Mouse (Mus musculus): Measurements from ENCODE around the gene Srsf6.
"Not testable (repeated sequence)": the region's sequence is repeated elsewhere in the genome, so short reads cannot be mapped to it uniquely, and the experiment has no call there.

- TF ChIP-seq EP300, CTCF (IDR thresholded peaks at IDR 0.05; ENCODE audit: low read depth): not testable (repeated sequence)
Measured at GRCm38 (mm10) chr2:162899256-162899655, 32.1 kb upstream of the Srsf6 start.
